Mouse (Mus musculus): ENCODE measurements around the gene Crebbp. TPM values are rescaled to one million over a fixed set of nuclear protein-coding genes. Genes with fewer than 3 reads are reported as not detected.

Crebbp gene
- 10 to 100 TPM; 73.9 to 82.0 TPM for total RNA-seq (2023)

DNA sequence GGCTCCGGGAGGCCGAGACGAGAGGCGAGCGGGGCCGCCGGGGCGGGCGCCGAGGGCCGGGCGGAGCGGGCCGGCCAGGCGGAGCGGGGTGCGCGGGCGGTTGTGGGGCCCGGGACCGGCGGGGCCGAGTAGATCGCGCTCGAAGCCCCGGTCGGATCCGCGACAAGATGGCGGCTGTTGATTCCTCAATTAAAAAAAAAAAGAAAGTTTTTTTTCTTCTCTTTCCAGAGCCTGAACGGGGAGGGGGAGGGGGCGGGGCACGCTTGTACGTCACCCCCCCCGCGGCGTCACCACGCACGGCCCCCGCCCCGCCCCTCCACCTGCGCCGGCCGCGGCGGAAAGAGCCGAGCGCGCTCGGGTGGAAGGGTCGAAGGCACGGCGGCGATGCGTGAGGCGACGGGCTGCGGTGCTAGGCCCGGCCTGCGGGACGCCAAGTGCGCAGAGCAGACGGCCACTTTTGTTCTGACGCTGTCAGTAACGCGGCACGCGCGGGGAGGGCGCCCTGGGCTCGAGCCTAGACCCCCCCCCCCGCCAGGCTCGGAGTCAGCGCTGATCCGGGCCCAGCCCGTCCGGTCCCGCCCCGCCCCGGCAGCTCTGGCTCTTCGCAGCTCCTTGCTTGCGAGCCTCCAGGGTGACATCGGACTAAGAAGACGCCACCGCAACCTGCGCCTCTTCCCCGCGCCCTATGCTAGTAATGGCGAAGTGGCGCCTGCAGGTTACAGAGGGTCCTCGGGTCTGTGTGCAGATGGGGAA, at the start of gene Crebbp:
Gene Crebbp (minus strand): TSS at position 199 of the 753 bp plus-strand sequence.

DNA sequence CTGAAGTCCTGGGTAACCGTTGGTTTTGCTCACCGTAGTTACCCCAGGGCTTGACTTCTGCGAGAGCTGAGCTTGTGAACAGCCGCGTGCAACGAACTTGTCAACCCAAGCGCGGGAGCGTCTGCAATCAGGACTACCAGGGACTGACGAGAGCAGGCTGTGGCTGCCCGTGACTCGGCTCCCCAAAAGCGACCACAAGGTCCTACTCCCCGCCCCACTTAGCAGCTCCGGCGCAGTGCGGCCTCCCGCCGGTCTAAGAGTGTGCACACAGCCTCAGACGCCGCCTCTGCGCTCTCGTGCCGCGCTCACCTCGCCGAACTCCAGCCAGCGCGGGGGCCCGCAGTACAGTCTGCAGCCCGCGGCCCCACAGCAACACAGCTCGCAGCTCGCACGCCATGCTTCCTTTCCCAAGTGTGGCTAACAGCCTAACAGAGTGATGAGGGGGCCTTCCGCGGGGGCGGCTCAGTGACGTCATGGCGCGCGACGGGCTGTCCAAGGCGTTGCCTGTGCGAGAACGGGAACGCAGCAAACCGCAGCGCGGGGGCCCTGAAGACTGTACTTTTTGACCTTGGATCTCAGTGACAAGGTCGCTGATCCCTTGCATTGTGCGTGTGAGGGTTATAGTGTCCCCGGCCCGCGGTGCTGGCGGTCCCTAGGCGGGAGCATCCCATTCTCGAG, 136.3 kb downstream of the Crebbp start, which contains the start of gene Trap1:
Gene Trap1 (minus strand): TSS at position 444 of the 678 bp plus-strand sequence.

DNA sequence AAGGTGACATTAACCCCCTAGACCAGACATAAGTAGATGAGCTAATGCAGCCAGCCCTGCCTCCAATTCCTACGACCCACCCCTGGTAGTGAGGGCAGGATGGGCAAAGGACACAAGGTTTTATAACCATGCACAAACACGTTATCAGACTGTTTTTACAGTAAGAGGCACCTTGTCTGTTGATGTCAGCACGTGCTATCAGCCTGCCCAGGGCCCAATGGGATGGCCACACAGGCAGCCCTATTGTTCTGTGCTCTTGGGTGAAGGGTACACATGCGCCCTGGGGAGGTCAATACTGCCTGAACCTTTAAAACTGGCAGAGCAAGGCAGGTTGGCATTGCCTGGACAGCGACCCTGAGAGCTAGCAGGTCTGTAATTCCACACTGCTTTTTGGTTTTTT, 177.0 kb downstream of the Crebbp start, which contains the start of gene Dnase1:
Gene Dnase1 (plus strand): TSS at position 136 of the 400 bp plus-strand sequence.

Other genes starting within 250 kb of the Crebbp start
- 1 to 10 TPM in 1 of 2 experiments, under 1 TPM in 1; 0.90 to 1.6 TPM for gene Nlrc3, start 237.4 kb downstream of the Crebbp start, total RNA-seq (2023)
- gene Slx4, start 210.2 kb downstream of the Crebbp start, total RNA-seq (2023): 10 to 100 TPM; 30.5 to 31.5 TPM
- not detected for gene Dnase1, start 177.1 kb downstream of the Crebbp start, total RNA-seq (2023)
- gene Trap1, start 136.2 kb downstream of the Crebbp start, total RNA-seq (2023): 10 to 100 TPM; 32.3 to 36.0 TPM
- gene Adcy9, start 206.5 kb upstream of the Crebbp start, total RNA-seq (2023): 10 to 100 TPM in 1 of 2 experiments, 1 to 10 TPM in 1; 8.5 to 10.8 TPM